Mouse (Mus musculus) brain, adult 2 months (tissue): ENCODE results near the gene Heatr6.

ENCODE experiments used
- DNase-seq: peaks from one replicate; pipeline ENCODE4 v3.0.0; 2011; ENCODE audit warnings: low read depth, low spot score

Heatr6 gene

DNA sequence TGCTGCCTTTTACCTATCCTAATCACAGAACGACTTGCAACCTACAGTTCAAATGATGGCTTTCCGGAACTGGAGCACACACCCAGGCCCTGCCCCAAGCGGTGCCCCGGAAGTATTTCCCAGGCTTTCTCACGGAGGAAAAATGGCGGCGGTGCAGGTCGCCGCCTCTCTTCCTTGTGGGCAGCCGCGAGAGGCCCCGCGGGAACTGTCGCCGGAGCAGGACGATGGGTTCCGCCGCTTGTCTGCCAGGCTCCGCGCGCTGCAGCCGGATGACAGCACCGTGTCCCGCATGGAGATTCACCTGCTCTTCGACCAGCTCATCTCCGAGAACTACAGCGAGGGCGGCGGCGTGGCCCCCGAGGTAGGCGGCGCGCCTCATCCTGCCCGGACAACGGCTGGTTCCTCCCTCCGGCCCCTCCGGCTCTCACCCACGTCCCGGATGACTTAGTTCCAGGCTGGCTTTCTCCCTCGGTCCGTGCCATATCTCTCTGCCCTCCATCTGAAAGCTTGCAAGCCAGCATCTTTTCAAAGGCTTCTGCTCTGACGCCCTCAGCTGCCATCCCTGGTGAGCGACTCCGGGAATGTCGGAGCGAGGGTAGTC is at the start of gene Heatr6:
Gene Heatr6 (plus strand): TSS at position 116 of the 601 bp plus-strand sequence.
- peak; percentile 97 for DNase-seq

DNA sequence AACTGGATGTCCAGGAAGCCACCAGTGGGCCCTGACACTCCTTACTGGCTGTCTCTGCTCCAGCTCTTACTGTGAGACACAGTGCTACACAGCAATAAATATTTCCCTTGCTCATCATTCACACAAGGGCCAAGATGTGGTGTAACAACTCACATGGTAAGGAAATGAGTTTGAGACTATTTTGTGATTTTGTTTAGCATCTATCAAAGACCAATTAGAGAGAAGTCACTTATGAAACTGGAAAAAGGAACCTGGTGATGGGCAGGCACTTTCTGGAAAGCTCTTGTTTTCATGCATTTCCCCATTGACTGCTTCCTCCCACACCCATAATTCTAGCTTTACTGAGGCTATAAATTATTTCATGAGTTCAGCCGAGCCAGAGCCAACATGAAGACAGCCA is 49.8 kb upstream of the Heatr6 start, which contains the start of gene Wfdc17:
Gene Wfdc17 (plus strand): TSS at position 287 of the 400 bp plus-strand sequence.
- no peak for DNase-seq

DNA sequence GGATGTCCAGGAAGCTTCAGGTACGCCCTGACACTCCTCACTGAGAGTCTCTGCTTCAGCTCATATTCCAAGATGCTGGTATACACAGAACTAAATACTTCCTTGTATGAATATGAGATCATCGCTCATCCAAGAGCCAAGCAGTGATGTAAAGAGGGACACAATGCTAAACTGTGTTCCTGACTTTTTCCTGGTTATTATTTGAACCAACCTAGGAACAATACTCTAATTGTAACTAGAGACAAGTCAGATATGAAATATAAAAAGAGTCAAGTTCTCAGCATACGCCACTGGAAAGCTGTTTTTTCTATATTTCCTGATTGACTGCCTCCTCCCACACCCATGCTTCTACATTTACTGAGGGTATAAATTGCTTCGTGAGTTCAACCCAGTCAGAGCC is 44.8 kb upstream of the Heatr6 start, which contains the start of gene Wfdc18:
Gene Wfdc18 (plus strand): TSS at position 301 of the 400 bp plus-strand sequence.
- DNase-seq, result peak; percentile 46

DNA sequence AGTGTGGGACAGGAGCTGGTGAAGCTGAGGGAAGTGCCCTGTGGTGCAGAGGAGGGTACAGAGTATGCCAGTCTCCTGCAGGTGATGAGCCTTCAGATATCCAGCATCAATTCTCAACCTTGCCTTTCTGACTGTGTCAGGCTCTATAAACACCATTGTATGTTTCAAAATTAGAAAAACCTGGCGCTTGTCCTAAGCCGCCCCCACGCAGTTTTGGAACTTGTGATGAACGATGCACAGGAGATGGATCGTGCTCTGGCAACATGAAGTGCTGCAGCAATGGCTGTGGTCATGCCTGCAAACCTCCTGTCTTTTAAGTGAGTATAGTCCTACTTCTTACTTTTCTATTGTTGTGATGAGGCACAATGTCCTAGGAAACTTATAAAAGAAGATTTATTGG is 43.8 kb upstream of the Heatr6 start:
- DNase-seq, result peak; percentile 31

DNA sequence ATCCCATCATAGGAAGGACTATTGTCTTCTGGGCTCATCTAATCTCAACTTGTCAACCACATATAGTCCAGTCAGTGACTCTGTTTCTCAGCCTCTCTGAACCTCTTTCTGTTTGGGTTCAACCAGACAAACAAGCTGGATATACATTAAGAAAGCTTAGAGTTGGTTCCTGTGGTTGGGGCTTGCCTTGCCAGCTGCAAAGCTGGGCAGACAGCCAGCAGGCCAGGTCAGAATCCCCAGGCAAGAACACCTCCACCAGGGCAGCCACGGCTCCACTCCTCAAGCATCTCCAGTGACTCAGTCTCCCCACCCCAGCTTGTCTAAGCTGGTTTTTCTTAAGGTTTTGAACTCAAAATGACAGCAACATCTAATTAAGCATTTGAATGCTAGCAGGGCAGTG is 40.8 kb upstream of the Heatr6 start:
- no peak for DNase-seq

DNA sequence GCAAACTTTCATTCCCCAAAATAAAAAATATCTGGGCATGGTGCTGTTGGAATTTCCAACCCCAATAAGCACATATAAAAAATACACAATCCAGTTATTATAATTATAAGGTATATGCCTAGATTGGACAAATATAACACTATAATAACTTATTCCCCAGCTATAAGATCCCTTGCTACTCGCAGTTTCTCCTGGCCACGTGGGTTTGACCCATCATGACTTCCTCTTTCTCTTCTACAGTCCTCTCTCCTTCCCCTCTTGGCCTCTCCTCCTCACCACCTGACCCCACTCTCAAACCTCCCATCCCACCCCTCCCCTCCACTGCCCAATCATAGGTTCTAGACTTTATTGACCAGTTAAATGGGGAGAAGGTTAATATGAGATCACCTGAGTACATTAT is 39.6 kb upstream of the Heatr6 start:
- no peak for DNase-seq

DNA sequence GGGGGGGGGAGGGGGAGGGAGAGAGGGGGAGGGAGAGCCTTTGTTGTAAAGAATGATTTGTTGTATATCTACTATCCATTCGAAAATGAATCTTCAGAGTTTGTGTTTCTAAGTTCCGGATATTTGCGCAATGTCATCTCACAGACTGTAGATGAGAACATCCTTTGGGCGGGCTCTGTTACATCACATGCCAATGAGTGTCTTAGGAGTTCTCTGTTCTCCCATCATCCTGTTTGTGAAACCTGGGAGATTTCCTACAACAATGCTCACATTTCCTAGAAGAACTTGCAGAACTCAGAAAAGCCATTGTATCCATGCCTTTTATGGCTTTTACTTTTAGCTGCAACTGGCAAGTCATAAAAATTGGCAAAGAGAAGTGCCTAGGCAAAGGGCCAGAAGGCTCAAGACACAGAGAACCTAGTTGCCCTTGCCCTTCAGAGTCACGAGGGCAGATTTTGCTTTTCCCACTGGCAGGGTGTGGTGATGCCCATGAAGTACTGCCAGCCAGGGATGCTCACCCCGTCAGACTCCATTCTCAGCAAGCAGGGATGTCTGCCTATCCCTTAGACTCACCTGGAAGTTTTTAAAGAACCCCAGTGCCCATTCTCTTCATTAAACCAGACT is 36.3 kb upstream of the Heatr6 start:
- DNase-seq, result no peak

DNA sequence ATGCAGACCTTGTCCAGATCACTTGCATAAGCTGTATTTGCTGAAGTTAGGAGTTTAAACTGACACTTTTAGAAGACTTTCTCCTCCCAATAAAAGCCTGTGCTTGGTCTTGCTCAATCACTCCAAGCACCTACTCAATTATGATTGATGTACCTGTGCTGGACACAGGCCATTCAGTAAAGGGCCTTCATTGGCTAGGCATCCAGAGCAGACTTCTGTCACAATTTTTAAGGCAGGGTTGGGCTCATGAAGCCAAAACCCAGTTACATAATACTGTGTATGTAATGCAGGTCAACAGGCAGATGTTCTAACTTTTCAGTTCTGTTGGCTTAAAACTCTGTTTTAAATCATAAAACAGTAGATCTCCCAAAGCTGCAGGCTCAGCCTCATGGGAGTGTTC is 32.7 kb upstream of the Heatr6 start:
- no peak for DNase-seq

DNA sequence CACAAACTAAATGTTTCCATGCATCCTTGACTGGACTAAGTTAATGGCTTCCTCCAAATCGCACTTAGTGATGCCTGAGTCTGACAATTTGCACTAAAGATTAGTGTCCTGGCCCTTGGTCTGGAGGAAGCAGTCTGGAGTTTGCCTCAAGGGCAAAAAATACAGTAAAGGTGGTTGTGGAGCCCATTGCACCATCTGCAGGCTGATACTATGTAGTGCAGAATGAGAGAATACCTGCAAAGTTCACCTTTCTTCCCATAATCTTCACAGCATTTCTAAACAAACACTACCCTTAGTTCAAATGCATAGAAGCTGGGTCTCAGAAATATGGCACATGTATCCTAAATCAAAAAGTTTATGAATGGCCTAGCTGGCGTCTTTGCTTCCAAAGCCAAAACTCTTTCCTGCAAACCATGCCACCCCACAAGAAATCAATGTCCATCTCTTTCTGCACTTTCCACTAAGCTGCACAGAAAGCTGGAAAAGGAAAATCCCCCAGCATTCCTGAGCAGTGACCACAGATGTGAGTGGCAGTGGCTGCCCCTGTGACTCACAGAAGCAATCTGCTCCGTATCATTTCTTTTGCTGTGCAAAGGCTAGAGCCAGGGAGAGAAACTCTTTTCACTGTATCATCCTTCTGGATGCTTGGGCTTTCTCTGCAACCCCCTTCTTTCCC is 24.6 kb upstream of the Heatr6 start:
- peak; percentile 27 for DNase-seq

DNA sequence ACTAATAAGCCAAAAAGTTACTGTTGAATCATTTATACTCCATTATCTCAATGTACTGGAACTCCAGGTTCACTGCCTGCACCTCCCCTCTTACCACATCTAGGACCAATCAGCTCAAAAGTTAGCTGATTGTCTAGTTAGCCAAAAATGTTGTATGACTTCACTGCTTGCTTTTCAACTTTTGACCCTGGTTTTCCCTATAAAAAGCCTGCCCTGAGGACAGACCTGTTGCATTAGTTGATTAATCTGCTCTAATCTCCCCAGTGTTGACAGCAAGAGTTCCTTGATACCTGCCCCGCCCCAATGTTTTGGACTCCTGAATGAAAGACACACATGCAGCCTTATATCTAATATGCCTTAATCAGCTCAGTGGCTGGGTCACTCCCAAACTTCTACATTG is 22.4 kb upstream of the Heatr6 start:
- no peak for DNase-seq

DNA sequence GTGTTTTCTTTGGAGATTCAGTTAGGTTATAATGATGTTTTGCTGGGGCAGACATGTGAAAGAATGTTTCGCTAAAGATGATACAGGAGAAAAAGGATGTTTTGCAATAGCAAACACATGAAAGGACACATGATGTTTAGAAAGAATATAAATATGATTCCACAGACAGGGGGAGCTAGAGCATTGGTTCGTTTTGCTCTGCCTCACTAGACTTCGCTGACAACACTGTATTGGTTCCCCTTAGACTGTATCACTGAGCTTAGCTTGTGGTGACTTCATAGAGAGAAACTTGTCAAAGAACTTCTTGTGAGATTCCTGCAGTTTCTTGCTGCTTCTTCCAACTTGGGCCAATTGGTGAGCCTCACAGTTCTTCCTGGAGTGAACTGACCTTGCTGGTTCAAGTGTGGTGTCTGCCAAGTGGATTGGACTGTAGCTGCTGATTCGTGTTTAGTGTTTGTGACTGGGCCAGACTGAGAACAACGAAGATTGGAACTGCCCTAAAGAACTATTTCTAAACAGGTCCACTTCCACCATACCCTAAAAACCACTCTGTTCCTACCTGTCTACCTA is 20.3 kb upstream of the Heatr6 start:
- no peak for DNase-seq

DNA sequence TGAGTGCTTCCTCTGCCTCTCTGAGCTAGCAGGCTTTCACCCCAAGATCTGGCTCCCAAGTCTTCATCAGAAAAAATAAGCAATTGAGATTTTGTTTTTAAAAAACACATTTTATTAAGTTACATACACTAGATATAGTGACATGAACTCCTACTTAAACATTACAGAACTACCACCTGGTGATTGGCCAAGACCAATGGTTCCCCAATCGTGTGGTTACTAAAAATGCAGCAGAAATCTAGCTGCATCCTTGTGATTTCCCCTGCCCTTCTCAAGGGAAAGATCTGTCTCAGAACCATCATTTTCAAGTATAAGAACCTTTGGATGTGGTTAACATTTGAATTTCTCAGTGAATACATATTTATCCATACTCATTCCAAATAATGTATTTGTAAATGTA is 19.3 kb upstream of the Heatr6 start:
- no peak for DNase-seq

DNA sequence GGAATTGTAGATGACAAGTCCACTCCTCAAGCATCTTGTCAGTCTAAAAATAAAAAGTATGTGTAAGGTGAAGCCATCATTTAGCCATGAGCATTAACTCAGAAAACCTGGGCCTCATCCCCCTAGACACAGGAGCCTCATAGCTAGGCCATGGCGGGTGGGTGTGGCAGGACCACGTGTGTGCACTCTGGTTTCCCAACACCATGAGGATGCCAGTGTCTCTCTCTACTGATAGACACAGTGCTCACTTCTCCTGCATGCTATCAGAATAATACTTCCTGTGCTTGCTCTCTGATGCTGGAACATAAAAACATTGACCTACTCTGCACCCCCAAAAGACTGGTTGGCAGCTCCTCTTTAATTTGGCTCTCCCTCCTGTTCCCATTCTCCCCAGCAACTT is 17.6 kb upstream of the Heatr6 start:
- DNase-seq, result no peak

DNA sequence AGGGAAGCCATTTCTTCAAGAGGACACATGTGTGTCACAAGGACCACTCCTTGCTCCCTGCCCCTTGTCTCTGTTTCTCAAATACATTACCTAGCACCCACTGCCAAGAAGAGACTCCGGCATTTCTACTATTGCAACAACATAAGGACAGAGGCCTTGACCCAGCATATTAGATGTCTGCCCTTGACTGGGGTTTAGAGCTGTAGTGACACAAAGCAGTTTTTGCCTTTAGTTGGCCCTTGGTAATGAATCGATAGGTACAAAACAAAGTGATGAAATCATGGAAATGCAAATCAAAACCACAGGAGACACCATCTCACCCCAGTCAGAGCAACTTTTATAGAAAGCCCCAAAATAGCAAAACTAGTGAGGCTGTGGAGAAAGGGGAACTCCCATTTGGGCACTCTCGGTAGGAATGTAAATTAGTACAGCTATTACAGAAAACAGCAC is 16.4 kb upstream of the Heatr6 start:
- peak; percentile 10 for DNase-seq

DNA sequence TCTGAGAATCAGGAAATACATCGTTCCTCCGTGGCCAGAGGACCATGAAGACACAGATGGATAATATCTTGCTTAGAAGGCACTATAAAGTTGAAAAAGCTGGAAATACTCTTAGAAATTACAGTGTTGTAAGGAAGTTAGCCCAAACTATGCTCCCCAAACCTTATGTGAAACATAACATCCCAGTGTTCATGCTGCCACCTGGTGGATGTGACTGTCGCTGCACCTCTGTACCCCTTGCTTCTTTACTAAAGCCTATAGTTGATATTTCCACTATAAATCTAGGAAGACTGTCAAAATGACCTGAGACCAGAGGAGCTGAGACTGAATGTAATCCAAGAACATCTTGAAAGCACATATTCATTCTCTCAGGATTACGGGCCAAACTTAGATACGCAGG is 14.3 kb upstream of the Heatr6 start:
- DNase-seq, result peak; percentile 82

DNA sequence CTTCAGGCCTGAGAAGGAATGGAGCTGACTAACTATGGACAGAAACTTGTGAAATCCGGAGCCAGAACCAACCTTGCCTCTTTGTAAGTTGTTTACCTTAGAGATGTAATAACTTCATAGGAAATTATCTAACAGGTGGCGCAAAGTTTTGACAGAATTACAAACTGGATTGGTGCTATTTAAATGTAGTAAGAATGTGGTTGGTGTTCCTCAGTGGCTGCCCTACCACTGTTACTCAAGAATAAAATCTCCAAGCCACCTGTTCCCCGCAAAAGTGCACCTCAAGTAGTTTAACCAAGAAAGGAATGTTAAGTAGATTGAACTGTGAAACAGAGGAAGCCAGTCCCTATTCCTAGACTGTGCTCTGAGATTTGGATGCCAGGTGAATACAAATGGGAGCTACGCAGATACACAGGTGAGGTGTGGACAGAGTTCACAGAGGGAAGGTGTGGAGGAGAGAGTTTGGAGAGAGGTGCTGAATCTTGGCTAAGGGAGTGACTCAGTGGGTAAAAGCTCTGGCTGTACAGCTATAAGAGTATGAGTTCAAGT is 13.0 kb upstream of the Heatr6 start:
- DNase-seq, result no peak

DNA sequence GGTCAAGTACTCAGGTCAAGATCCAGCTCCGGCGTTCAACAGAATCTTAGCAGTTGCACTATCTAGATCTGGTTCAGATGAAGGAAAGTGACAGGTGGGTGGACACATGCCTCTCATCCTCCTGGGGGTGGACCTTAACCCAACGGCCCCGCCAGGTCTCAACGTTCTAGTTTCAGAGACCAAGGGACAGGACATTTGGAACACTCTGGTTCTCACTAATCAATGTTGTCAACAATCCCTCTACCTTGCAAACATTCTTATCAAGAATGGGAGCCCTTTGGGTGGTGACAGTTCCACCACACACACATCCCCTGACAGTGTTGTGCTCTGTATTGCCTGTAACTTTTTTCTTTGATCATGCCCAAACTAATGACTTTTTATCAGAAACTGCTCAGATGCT is 11.7 kb upstream of the Heatr6 start:
- no peak for DNase-seq

DNA sequence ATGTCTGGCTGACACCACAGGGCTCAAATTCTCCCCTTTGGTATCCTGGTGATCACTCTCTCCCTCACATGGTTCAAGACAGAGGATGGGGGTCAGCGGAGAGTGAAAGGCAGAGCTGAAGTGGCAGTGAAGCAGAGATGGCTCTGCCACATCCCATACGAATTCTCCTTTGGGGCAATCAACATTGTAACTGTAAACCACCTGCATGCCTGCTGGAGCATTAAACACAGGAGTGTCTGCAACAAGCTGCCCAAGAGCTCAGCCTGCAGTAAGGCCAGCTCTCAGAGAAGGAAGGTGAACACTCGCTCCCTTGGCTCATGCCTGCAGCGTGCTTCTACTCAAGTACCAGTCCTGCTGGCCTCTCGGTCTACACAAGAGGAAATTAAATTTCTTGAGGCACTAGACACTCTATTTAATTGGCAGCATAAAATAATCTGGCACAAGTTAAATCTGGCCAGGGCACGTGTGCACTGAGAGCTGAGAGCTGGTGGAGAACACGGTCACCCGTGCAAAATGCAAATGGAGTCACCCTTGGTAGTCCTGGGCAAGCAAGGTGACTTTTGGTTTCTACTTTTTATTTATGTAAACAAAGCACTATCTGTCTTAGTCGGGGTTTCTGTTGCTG is 10.7 kb upstream of the Heatr6 start:
- DNase-seq, result no peak

DNA sequence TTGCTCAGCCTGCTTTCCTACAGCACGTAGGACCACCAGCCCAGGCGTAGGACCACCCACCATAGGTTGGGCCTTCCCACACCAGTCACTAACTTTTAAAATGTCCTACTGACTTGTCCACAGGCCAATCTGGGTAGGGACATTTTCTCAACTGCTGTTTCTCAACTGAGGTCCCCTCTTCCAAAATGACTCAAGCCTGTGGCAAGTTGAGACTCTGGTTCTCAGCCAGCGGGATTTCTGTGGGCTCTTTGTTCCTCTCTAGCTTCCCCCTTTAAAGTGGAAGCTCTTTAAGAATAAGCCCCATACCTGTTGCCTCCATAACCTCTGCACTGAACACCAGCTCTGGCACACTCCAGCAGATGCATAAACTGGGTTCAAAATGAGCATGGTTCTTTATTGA is 10.0 kb upstream of the Heatr6 start:
- DNase-seq, result no peak

DNA sequence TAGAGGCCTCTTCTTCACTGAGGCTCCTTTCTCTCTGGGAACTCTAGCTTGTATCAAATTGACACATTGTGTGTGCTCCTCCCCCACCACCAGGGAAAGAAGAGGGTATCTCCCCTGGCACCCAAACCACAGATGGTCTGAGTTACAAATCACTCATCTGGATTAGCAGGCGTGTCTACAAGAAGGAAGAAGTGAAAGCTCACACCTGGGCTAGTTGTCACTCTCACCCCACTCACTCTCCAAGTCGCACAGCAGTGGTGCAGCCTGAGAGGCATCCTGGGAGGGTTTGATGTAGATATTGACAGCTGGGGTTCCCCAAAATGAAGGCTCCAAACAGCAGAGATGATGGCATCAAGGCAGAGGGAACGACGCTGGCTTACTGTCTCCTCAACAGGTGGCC is 7.3 kb upstream of the Heatr6 start:
- DNase-seq, result no peak

DNA sequence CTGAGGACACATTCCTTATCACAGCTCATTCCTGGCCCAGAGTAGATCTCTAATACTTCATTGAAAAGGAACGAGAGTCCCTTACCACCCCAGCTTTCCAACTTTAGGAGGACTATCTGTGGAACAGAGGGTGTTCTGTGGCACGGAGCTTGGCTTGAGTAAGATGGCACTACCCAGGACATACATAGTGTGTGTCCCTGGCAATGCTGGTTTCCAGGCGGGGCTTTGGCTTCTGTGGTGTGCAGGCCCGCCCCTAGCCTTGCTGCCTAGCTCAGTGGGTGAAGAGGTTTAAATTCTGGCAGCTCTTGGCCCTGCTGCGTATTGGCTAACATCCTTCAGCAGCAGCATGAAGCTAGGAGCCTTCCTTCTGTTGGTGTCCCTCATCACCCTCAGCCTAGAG is 6.8 kb upstream of the Heatr6 start, which contains the start of gene Wfdc21:
Gene Wfdc21 (plus strand): TSS at position 260 of the 400 bp plus-strand sequence.
- no peak for DNase-seq
